Mouse (Mus musculus): ENCODE results near the gene Rbm34.

Rbm34 gene

GRCm38 (mm10) chr8:126961516-126961915 is 9.4 kb downstream of the Rbm34 start:
- no peak for DNase-seq (ENCODE audit: low spot score)

GRCm38 (mm10) chr8:126951900-126952636 is 18.8 kb downstream of the Rbm34 start:
- no peak for DNase-seq (ENCODE audit: low spot score)

GRCm38 (mm10) chr8:126949527-126949926 is 21.3 kb downstream of the Rbm34 start:
- no peak for DNase-seq (ENCODE audit: low spot score)

GRCm38 (mm10) chr8:126946444-126946843 is 24.4 kb downstream of the Rbm34 start:
- DNase-seq (ENCODE audit: low spot score) = no peak

- DNase-seq (ENCODE audit: low spot score) = peak; percentile 90
Observed at GRCm38 (mm10) chr8:126945730-126946163, 25.1 kb downstream of the Rbm34 start, which contains the start of gene Tomm20. Gene Tomm20, minus strand, starts transcription at chr8:126945844.

- no peak for DNase-seq (ENCODE audit: low spot score)
Observed at GRCm38 (mm10) chr8:126944781-126945691, 25.8 kb downstream of the Rbm34 start.

- DNase-seq (ENCODE audit: low spot score) = no peak
Observed at GRCm38 (mm10) chr8:126943565-126943964, 27.3 kb downstream of the Rbm34 start.

GRCm38 (mm10) chr8:126937337-126937736 is 33.5 kb downstream of the Rbm34 start:
- no peak for DNase-seq (ENCODE audit: low spot score)

GRCm38 (mm10) chr8:126935932-126936331 is 34.9 kb downstream of the Rbm34 start:
- DNase-seq (ENCODE audit: low spot score) = no peak

- DNase-seq (ENCODE audit: low spot score) = no peak
Observed at GRCm38 (mm10) chr8:126935387-126935786, 35.5 kb downstream of the Rbm34 start.

GRCm38 (mm10) chr8:126932656-126933055 is 38.2 kb downstream of the Rbm34 start:
- DNase-seq (ENCODE audit: low spot score) = no peak

- peak; percentile 39 for DNase-seq (ENCODE audit: low spot score)
Observed at GRCm38 (mm10) chr8:126932249-126932648, 38.6 kb downstream of the Rbm34 start.

GRCm38 (mm10) chr8:126931720-126932119 is 39.2 kb downstream of the Rbm34 start:
- DNase-seq (ENCODE audit: low spot score) = peak; percentile 40

GRCm38 (mm10) chr8:126929607-126930161 is 41.2 kb downstream of the Rbm34 start:
- DNase-seq (ENCODE audit: low spot score) = peak; percentile 89

GRCm38 (mm10) chr8:126928755-126929505 is 41.9 kb downstream of the Rbm34 start:
- DNase-seq (ENCODE audit: low spot score) = no peak

- DNase-seq (ENCODE audit: low spot score) = no peak
Observed at GRCm38 (mm10) chr8:126928028-126928427, 42.8 kb downstream of the Rbm34 start.

GRCm38 (mm10) chr8:126927058-126927457 is 43.8 kb downstream of the Rbm34 start:
- no peak for DNase-seq (ENCODE audit: low spot score)

GRCm38 (mm10) chr8:126922981-126923380 is 47.9 kb downstream of the Rbm34 start:
- DNase-seq (ENCODE audit: low spot score) = no peak

GRCm38 (mm10) chr8:126921432-126921831 is 49.4 kb downstream of the Rbm34 start:
- DNase-seq (ENCODE audit: low spot score) = no peak

GRCm38 (mm10) chr8:126920845-126921244 is 50.0 kb downstream of the Rbm34 start:
- peak; percentile 84 for DNase-seq (ENCODE audit: low spot score)

GRCm38 (mm10) chr8:126920386-126920785 is 50.5 kb downstream of the Rbm34 start:
- DNase-seq (ENCODE audit: low spot score) = no peak

- DNase-seq (ENCODE audit: low spot score) = no peak
Observed at GRCm38 (mm10) chr8:126919703-126920102, 51.2 kb downstream of the Rbm34 start.

Measured in adipocyte (in vitro differentiated cells).